Mouse (Mus musculus): ENCODE measurements around the gene Cdkl1. TPM values are rescaled to one million over a fixed set of nuclear protein-coding genes. Genes with fewer than 3 reads are reported as not detected.

Cdkl1 gene
- 0.08 and 0.10 TPM in 2 replicates for polyA plus RNA-seq (2012)

DNA sequence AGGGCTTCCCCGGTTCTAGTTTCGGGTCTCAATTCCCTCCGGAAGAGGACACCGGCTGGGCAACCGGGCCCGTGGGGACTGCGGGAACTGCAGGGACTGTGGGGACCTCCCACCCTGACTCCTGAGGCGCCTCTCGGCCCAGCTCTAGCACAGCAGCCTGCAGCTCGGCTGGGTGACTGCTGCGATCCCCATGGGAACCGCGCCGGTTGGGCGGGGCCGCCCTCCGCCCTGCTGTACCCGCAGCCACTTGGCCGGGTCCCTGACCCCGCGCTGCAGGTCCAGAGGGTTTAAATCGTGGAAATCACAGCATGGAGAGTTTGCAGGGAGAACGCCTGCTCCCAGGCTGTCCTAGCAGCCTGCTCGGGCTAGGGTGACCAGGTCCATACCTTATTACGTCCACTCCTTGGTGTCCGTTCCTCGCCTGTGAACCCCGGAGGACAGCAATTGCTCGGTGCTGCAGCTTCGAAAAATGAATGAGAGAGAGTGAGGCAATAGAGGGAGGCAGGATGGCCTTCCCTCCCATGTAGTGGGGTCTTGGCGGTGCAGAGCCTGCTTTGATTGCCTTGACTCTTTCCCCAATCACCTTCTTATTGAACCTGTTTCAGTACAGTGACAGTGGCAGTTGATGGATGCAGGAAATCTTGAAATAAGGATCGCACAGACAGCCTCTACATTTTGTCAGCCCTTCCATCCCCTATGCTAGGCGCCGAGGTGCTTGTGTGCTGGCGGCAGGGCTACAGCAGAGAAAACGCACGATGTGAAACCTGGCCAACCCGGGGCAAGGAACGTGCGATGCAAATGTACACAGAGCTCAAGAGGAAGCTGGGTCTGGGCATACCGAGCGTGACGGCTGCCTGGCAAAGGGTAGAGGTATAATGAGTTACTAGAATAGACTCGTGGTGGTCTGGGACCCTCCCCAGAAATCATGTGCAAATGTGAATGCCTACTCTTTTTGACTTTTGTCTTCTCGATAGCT is at the start of gene Cdkl1:
Cdkl1 (minus strand) TSS at position 738 of the 976 bp plus-strand sequence.
- TF ChIP-seq TAL1 (IDR thresholded peaks at IDR 0.05; ENCODE audit: low read length) (no peak), GATA1 (IDR thresholded peaks at IDR 0.05; ENCODE audit: low read length) (no peak)
- Histone ChIP-seq H3K27me3 (ENCODE audit: control insufficient read depth) (peaks cover 79% of the 10 kb centered on the region), H3K4me1 (ENCODE audit: control insufficient read depth) (peaks cover 64% of the 10 kb centered on the region), H3K9me3 (ENCODE audit: control insufficient read depth, low read length) (no peaks in the 10 kb centered on the region), H3K36me3 (ENCODE audit: control insufficient read depth) (no peaks in the 10 kb centered on the region), H3K4me3 (replicated peaks) (peak within 1 kb of the TSS; percentile 66)

DNA sequence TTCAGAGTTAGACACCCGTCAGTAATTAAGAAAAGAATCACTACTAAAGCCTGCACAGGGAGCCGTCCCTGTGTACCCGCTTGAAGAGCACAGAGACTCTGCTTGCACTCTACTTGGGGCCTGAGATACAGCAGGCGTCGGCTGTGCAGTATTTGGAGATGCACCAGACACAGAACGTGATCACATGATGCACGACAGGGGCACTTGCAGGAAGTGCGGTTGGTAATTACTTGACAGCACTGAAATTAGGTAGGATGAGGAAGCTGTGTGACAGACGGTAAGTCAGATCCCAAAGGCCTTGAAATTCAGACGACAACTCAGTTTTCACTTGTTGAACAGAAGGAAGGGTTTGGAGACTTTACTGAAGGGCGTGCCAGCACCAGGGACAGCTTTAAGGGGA is 47.3 kb upstream of the Cdkl1 start:
- Histone ChIP-seq H3K27me3 (ENCODE audit: control insufficient read depth) (no peaks in the 10 kb centered on the region), H3K9me3 (ENCODE audit: control insufficient read depth, low read length) (no peaks in the 10 kb centered on the region), H3K4me1 (ENCODE audit: control insufficient read depth) (peaks cover 7% of the 10 kb centered on the region), H3K4me3 (replicated peaks) (no peak overlapping the region), H3K36me3 (ENCODE audit: control insufficient read depth) (peaks cover 100% of the 10 kb centered on the region)
- TF ChIP-seq TAL1 (IDR thresholded peaks at IDR 0.05; ENCODE audit: low read length) = no peak
- no peak for TF ChIP-seq GATA1 (IDR thresholded peaks at IDR 0.05; ENCODE audit: low read length)

DNA sequence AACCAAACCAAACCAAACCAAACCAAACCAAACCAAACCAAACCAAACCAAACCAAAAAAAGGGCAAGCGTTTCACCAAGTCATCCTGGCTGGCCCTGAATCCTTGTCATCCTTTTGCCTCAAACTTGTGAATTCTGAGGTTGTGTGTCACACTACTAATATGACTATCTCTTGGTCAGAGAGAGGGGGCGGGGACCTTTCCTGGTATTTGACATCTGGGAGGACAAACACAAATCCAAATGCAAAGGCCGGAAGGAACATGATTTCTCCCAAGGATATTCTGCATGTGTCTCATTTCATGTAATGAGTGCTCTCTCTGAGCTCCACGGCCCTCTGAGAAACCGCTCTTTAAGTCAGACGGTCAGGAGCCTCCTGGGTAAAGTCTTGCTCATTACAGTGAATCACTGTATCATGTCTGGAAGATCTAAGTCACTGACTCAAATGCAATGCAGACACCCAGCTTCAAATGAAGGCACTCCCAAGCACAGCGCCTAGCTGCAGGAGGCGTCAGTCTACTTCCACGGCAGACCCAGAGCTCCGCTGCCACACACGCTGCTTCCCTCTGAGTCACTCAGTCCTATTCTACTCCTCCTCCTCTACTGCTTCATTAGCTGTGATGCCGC is 43.0 kb upstream of the Cdkl1 start:
- peaks cover 96% of the 10 kb centered on the region for H3K36me3 ChIP-seq (ENCODE audit: control insufficient read depth)
- no peaks in the 10 kb centered on the region for H3K9me3 ChIP-seq (ENCODE audit: control insufficient read depth, low read length)

DNA sequence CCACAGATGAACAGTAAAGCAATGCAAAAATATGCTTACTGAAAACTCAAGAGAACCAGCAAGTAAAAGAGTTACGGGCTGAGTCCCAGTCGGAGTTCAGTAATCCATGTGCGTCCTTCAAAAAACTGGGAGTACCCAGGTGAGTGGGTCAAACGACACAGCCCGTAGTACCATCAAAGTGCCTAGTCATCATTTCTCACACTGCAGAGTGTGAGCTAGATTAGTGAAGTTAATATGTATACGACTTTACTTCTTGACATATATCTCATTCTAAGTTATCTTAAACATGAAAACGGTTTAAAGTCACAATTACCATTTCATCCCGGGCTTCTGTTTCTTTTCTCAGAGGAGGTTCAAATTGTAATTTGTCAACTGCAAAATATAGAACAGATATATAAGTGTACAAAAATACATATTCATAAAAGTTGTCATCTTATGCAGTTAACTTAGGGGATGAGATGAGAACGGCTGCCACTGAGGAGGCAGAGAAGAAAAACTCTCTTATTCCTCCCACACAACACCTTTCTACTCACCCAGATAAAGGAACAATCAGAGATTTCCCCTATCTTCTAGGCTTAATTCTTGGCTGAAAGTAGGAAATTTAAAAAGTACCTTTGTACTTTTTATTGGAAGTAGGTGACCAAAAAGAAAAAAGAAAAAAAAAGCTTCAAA is 40.3 kb upstream of the Cdkl1 start:
- TF ChIP-seq GATA1 (IDR thresholded peaks at IDR 0.05; ENCODE audit: low read length) = no peak
- TF ChIP-seq TAL1 (IDR thresholded peaks at IDR 0.05; ENCODE audit: low read length) = no peak
- H3K9me3 ChIP-seq (ENCODE audit: control insufficient read depth, low read length) = no peaks in the 10 kb centered on the region
- H3K27me3 ChIP-seq (ENCODE audit: control insufficient read depth) = no peaks in the 10 kb centered on the region
- no peaks in the 10 kb centered on the region for H3K4me1 ChIP-seq (ENCODE audit: control insufficient read depth)
- H3K4me3 ChIP-seq (replicated peaks) = no peak overlapping the region
- H3K36me3 ChIP-seq (ENCODE audit: control insufficient read depth) = peaks cover 96% of the 10 kb centered on the region

More for the DNA sequence above, 43.0 kb upstream of the Cdkl1 start:
- H3K4me1 ChIP-seq (ENCODE audit: control insufficient read depth) = peaks cover 5% of the 10 kb centered on the region
- H3K27me3 ChIP-seq (ENCODE audit: control insufficient read depth) = no peaks in the 10 kb centered on the region
- no peak overlapping the region for H3K4me3 ChIP-seq (replicated peaks)
- TF ChIP-seq GATA1 (IDR thresholded peaks at IDR 0.05; ENCODE audit: low read length) = no peak
- TF ChIP-seq TAL1 (IDR thresholded peaks at IDR 0.05; ENCODE audit: low read length) = no peak

DNA sequence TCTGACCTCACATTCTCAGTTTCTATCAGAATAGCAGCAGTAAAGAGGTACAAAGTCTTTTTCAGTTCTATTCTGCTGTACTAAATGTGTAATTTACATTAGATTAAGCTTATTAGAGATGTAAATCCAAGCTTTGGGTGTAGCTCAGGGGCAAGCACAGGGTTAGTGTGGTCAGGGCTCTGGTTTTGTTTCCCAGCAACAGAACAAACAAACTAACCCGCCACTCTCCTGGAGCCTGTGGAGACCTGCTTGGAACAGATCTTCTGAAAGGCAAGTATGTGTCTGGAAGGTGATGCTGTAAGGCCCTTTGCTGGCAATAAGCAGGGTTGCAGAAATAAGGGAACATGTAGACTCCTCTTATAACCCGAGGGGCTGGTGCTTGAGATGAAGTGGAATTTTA is 37.1 kb upstream of the Cdkl1 start:
- H3K36me3 ChIP-seq (ENCODE audit: control insufficient read depth) = peaks cover 95% of the 10 kb centered on the region
- H3K4me1 ChIP-seq (ENCODE audit: control insufficient read depth) = no peaks in the 10 kb centered on the region; the same call in 1 of the 2 replicates
- no peaks in the 10 kb centered on the region for H3K9me3 ChIP-seq (ENCODE audit: control insufficient read depth, low read length)
- no peak overlapping the region for H3K4me3 ChIP-seq (replicated peaks)
- no peaks in the 10 kb centered on the region for H3K27me3 ChIP-seq (ENCODE audit: control insufficient read depth)
- TF ChIP-seq GATA1 (IDR thresholded peaks at IDR 0.05; ENCODE audit: low read length) (no peak), TAL1 (IDR thresholded peaks at IDR 0.05; ENCODE audit: low read length) (no peak)

DNA sequence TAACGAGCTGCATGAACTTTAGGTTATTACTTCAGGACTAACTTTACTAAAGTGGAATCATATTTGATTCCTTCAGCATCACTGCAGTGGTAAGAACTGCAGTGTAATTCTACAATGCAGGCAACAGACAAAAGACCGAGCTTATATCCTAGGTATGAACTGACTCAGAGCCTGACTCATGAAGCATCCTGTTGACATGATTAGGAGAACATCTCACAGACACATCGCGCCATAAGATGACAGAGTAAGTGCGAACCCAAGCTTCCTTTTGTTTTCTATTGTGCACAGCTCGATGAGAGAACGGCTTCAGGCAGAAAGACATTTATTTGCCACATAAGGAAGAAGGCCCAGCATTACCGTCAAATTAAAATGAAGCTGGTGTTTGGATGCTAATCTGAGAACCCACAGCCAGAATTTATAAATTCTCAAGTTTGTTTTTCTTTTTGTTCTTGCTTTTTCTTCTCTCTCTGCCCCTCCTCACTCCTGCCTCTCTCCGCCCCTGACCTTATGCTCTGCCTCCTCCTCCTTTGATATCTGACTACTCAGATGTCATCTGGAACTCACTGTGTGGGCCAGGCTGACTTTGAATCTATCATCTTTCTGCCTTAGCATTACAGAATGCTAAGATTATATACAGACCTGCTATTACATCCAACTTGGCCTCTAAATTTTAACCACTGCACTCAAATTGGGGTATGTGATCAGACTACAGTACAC is 34.0 kb upstream of the Cdkl1 start:
- H3K36me3 ChIP-seq (ENCODE audit: control insufficient read depth) = peaks cover 99% of the 10 kb centered on the region
- TF ChIP-seq TAL1 (IDR thresholded peaks at IDR 0.05; ENCODE audit: low read length) (no peak), GATA1 (IDR thresholded peaks at IDR 0.05; ENCODE audit: low read length) (no peak)
- no peaks in the 10 kb centered on the region; the same call in 1 of the 2 replicates for H3K4me1 ChIP-seq (ENCODE audit: control insufficient read depth)
- H3K4me3 ChIP-seq (replicated peaks) = no peak overlapping the region
- H3K27me3 ChIP-seq (ENCODE audit: control insufficient read depth) = no peaks in the 10 kb centered on the region
- peaks cover 4% of the 10 kb centered on the region; the same call in 1 of the 2 replicates for H3K9me3 ChIP-seq (ENCODE audit: control insufficient read depth, low read length)

DNA sequence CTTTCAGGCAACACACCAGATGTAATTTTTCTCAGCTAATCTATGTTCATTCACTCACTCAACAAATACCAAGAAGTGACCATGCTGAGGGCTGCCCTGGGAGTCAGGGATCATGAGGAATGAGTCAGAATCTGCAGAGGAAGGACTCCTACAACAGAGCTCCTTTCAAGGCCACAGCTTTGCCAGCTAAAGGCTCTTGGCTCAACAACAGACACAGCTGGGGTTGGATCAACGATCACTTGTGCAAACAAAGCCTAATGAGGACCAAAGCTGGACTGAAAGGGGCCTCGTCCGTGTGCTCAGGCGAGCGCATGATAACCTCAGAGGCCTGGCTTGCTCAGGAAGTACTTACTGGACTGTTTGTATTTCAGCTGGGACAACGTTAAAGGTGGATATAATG is 23.2 kb upstream of the Cdkl1 start:
- peaks cover 97% of the 10 kb centered on the region for H3K36me3 ChIP-seq (ENCODE audit: control insufficient read depth)
- H3K4me3 ChIP-seq (replicated peaks) = no peak overlapping the region
- TF ChIP-seq GATA1 (IDR thresholded peaks at IDR 0.05; ENCODE audit: low read length) = no peak
- no peak for TF ChIP-seq TAL1 (IDR thresholded peaks at IDR 0.05; ENCODE audit: low read length)

DNA sequence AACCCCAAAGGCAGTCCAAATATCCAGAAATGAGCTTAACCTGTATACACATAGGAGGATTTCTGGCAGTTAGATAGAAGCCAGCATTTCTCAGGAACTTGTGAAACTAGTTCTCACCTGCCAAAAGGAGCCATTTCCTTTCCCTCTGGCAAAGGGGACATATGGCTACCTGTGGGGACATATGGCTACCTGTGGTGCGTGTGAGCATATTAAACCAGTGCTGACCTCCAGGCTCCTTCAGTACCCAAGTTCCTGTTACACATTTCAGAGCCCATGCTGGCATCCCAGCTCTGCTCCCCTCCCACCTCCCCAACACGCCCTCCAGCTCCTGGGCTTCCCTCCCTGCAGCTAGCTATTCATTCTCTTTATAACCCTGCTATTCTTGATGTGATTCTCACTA is 22.5 kb upstream of the Cdkl1 start:
- no peaks in the 10 kb centered on the region for H3K9me3 ChIP-seq (ENCODE audit: control insufficient read depth, low read length)
- H3K4me1 ChIP-seq (ENCODE audit: control insufficient read depth) = no peaks in the 10 kb centered on the region
- no peaks in the 10 kb centered on the region for H3K27me3 ChIP-seq (ENCODE audit: control insufficient read depth)
- H3K4me3 ChIP-seq (replicated peaks) = no peak overlapping the region
- TF ChIP-seq TAL1 (IDR thresholded peaks at IDR 0.05; ENCODE audit: low read length) (no peak), GATA1 (IDR thresholded peaks at IDR 0.05; ENCODE audit: low read length) (no peak)
- H3K36me3 ChIP-seq (ENCODE audit: control insufficient read depth) = peaks cover 97% of the 10 kb centered on the region

More for the DNA sequence above, 23.2 kb upstream of the Cdkl1 start:
- Histone ChIP-seq H3K4me1 (ENCODE audit: control insufficient read depth) (no peaks in the 10 kb centered on the region), H3K9me3 (ENCODE audit: control insufficient read depth, low read length) (no peaks in the 10 kb centered on the region), H3K27me3 (ENCODE audit: control insufficient read depth) (no peaks in the 10 kb centered on the region)

Data from erythroblast, embryonic 14.5 days (primary cell).